Mouse (Mus musculus) E14TG2a.4 (cell line): ENCODE results near the gene Nedd4.

ENCODE experiments used
- CTCF ChIP-seq: conservative IDR thresholded peaks from 2 replicates; pipeline ENCODE4 v1.5.1; 2014; ENCODE audit warnings: low read length
- POU5F1 ChIP-seq: IDR thresholded peaks from 2 replicates; pipeline ENCODE4 v1.6.1; 2014; ENCODE audit warnings: low read length, borderline replicate concordance

DNA sequence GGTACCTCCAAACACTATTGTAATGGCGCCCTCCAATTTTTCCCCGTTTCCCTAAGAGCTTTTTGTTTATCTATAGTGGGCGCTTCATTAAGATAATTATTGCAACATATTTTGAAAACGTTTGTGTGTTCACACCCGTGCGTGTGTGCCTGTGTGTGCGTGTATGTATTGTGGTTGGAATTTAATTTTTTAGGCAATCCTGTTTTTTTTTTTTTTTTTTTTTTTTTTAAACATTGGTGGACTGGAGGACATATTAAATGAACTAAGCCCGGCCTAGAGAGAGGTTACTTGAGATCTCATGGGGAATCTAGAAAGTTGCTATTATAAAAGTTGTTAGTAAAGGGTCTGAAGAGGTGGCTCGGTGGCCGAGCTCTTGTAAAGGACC lies 1.4 kb downstream of the Nedd4 start:
- TF ChIP-seq CTCF: no peak
- no peak for TF ChIP-seq POU5F1
